Mouse (Mus musculus) spleen, postnatal 4 days (tissue): ENCODE measurements around the gene Fgf8.

Experiments
- DNase-seq, 2 experiments: peaks; one replicate each; pipeline ENCODE4 v3.0.0; 2022; ENCODE audit warnings: low spot score in 2 of 2

Gene Fgf8

GRCm38 (mm10) chr19:45748691-45749242, 6.1 kb upstream of the Fgf8 start:
- DNase-seq = peak; percentile 20 to 74

- no peak for DNase-seq
These were observed 5.5 kb upstream of the Fgf8 start for GRCm38 (mm10) chr19:45748206-45748605.

GRCm38 (mm10) chr19:45747028-45747867, 4.5 kb upstream of the Fgf8 start:
- peak; percentile 85 to 94 for DNase-seq

- peak; percentile 76 to 92 for DNase-seq
These were observed 3.7 kb upstream of the Fgf8 start for GRCm38 (mm10) chr19:45746153-45747020.

- DNase-seq = no peak
These were observed 2.8 kb upstream of the Fgf8 start for GRCm38 (mm10) chr19:45745344-45746152.

- DNase-seq = no peak
These were observed 904 bp upstream of the Fgf8 start for GRCm38 (mm10) chr19:45743619-45744018.

- no peak for DNase-seq
These were observed 365 bp upstream of the Fgf8 start for GRCm38 (mm10) chr19:45742984-45743575.

GRCm38 (mm10) chr19:45741431-45742217, 1.1 kb downstream of the Fgf8 start:
- DNase-seq = no peak

- no peak for DNase-seq
These were observed 1.9 kb downstream of the Fgf8 start for GRCm38 (mm10) chr19:45740817-45741216.

GRCm38 (mm10) chr19:45740233-45740632, 2.5 kb downstream of the Fgf8 start:
- DNase-seq = no peak

GRCm38 (mm10) chr19:45738521-45738920, 4.2 kb downstream of the Fgf8 start:
- DNase-seq = no peak

- DNase-seq = no peak
These were observed 4.8 kb downstream of the Fgf8 start for GRCm38 (mm10) chr19:45737846-45738484.

- DNase-seq = no peak
These were observed 5.4 kb downstream of the Fgf8 start for GRCm38 (mm10) chr19:45737208-45737845.

GRCm38 (mm10) chr19:45736855-45737207, 5.9 kb downstream of the Fgf8 start:
- DNase-seq = peak in 1 of 2 experiments; percentile 71

GRCm38 (mm10) chr19:45736241-45736640, 6.5 kb downstream of the Fgf8 start:
- DNase-seq = no peak

- DNase-seq = peak in 1 of 2 experiments; percentile 52
These were observed 8.0 kb downstream of the Fgf8 start for GRCm38 (mm10) chr19:45734762-45735161.

- peak in 1 of 2 experiments; percentile 54 for DNase-seq
These were observed 8.5 kb downstream of the Fgf8 start for GRCm38 (mm10) chr19:45734191-45734590.

GRCm38 (mm10) chr19:45733564-45733963, 9.2 kb downstream of the Fgf8 start:
- DNase-seq = peak in 1 of 2 experiments; percentile 52

GRCm38 (mm10) chr19:45731658-45732057, 11.1 kb downstream of the Fgf8 start:
- DNase-seq = no peak
